Mouse (Mus musculus) hematopoietic stem cell, adult 5-6 weeks (primary cell): ENCODE results near the gene Siah2. TPM values are rescaled to one million over a fixed set of nuclear protein-coding genes. Genes with fewer than 3 reads are reported as not detected.

Experiments used
- ATAC-seq, 2 experiments: fragments of 125-278 bp in 1 of 2; replicated peaks in 1 of 2; 2 replicates each; pipeline ENCODE4 v1.8.0; 2016 to 2017; ENCODE audit warnings: inconsistent platforms in 2 of 2, mild to moderate bottlenecking in 2 of 2, moderate number of reproducible peaks in 2 of 2, low read depth in 1 of 2, moderate TSS enrichment in 1 of 2; ENCODE audit not compliant: low FRiP score in 2 of 2, poor library complexity in 2 of 2, severe bottlenecking in 2 of 2, insufficient read depth in 1 of 2, low TSS enrichment in 1 of 2
- total RNA-seq: library from RNA; stranded (forward); fragments of 172-1452, 232-1000 nt; gene quantifications from 2 replicates; pipeline ENCODE4 v1.2.3, GENCODE M21; 2017

The Siah2 gene
- total RNA-seq, 1 experiment from 2014 or later, result 16.0 TPM

- ATAC-seq, result no peak
These were observed 10.1 kb upstream of the Siah2 start for GRCm38 (mm10) chr3:58702329-58702728.

GRCm38 (mm10) chr3:58701441-58701840, 9.2 kb upstream of the Siah2 start:
- ATAC-seq, result no peak

DNA sequence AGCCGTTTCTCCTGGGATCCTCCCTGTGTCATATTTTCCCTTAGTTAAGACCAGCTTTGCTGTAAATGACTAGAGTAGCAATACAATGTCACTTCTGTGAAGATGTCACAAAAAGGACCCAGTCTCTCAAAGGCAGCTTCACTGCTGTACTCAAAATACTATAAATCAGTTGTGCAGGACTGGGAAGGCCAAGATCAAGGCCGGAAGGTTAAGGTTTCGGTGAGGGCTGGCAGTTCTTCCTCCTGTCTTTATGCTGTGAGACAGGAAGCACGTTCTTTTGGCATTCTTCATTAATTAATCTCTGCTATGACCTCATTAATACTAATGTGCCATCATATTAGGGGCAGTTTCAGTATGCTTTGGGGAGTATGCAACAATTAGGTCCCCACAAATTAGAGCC, 5.7 kb upstream of the Siah2 start:
- ATAC-seq, result no peak

GRCm38 (mm10) chr3:58696806-58697205, 4.6 kb upstream of the Siah2 start:
- no peak for ATAC-seq

- ATAC-seq, result no peak
These were observed 3.3 kb upstream of the Siah2 start for GRCm38 (mm10) chr3:58695507-58695906.

DNA sequence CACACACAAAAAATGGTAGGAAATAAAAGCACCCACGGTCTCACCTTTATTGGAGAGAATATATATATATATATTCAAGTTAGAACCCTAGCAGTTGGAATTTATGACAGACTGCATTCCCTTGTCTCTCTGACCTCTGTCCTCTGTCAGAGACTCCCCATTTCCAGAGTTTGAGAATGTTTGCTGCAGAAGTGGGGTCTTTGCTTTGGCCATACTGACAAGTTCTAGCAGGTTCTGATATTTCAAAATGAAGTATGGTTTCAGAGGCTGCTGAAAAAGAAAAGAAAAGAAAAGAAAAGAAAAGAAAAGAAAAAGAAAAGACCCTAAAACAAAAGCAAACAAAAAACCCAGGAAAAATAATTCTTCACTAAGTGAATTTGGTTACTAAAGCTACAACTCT, 2.8 kb upstream of the Siah2 start:
- no peak for ATAC-seq

DNA sequence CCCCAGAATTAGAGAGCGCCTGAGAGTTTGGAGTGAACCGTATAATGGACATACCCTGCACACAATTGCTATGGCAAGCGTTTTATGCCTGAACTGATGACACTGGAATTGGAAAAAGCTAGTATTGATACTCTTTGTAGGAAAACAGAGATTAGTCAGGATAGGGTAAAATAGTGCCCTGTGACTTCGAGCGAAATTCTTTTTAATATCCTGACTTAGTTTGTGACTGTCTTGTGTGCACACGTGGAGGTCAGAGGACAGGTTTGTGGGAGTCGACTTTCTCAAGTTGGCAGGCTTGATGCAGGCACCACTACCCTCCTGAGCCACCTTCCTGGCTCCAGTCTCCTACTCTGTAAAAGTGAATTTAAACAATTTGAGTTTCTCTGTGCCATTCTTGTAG, 1.1 kb upstream of the Siah2 start:
- ATAC-seq, result no peak

- 0 out of 4 replicates have a peak, but pooled peaks of 1 of the 2 experiments have one; percentile 1 for ATAC-seq
These were observed 743 bp downstream of the Siah2 start for GRCm38 (mm10) chr3:58691374-58691939.

DNA sequence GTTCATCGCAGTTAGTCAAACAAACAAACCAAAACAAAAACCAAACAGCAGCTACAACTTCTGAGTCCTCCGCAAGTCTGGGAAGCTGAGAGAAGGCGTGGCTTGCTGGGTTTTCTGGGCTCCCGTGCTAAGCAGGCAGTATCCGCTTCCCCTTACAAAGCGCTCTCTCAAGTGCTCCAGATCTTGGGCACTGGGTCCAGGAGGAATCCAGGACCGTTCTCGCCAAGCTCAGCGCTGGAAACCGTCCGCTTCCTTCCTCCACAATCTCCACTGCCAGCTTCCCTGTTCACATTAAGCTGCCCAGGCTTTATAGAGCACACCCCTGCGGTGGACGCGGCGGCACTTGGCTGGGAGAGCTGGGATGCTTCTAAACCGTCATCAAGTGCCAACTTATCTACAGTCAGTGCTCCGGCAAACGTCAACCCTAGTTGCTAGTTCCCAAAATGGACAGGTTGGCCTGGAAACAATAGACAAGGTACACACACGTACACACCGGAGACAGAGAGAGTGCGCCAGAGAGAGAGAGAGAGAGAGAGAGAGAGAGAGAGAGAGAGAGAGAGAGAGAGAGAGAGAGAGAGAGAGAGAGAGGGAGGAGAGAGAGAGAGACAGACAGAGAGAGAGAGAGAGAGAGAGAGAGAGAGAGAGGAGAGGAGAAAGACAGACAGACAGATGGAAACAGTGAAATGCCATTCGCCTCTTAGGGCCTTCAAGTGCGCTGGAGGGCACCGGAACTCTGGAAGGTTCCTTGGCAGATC, 1.4 kb downstream of the Siah2 start:
- peak; percentile 63 to 70 for ATAC-seq

GRCm38 (mm10) chr3:58689721-58690120, 2.5 kb downstream of the Siah2 start:
- no peak for ATAC-seq

GRCm38 (mm10) chr3:58689105-58689504, 3.1 kb downstream of the Siah2 start:
- ATAC-seq, result no peak

DNA sequence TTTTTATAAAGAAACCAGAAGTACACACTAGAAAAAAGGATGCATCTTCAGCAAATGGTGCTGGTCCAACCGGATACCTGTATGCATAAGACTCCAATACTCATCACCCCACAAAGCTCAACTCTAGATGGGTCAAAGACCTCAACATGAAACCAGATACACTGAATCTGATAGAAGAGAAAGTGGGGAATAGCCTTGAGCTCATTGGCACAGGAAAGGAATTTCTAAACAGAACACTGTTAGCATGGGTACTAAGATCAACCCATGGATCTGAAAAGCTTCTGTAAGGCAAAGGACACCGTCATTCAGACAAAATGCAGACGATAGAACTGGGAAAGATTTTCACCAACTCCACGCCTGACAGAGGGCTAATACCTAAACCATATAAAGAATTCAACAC, 3.6 kb downstream of the Siah2 start:
- no peak for ATAC-seq

- no peak for ATAC-seq
These were observed 5.3 kb downstream of the Siah2 start for GRCm38 (mm10) chr3:58686922-58687284.

DNA sequence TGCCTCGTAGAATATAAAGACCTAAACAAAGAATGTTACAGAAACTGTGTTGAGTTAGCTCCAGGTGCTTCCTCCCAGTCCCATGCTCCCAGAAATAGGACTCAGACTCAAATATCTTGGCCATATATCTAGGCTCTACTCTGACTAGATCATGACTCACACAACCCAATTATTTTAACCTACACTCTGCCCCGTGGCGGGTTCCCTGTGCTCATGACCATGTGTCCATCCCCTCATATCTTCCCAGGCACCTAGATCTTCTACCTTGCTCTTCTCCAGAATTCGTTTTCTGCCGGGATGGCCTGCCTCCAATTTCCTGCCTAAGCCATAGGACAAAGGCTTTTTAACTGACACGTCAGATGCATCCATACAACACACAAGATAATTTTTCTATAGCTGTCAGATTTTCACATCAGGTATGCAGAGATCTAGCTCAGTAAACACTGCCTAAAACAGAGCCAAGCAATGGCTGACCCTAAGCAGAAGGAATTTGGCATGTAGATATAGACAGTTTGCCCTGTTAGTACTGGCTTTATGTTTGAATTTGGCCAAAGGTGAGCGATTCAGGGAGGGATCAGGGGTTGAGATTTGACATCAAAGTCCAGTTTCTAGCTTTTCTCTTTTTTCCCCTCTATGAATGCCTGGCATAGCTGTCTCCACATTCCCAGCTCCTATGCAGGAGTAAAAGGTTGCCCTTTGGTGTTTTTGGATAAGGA, 5.8 kb downstream of the Siah2 start:
- ATAC-seq, result no peak

- no peak for ATAC-seq
These were observed 6.8 kb downstream of the Siah2 start for GRCm38 (mm10) chr3:58685396-58685795.

- no peak for ATAC-seq
These were observed 8.9 kb downstream of the Siah2 start for GRCm38 (mm10) chr3:58683346-58683745.

- no peak for ATAC-seq
These were observed 9.9 kb downstream of the Siah2 start for GRCm38 (mm10) chr3:58682336-58682735.

DNA sequence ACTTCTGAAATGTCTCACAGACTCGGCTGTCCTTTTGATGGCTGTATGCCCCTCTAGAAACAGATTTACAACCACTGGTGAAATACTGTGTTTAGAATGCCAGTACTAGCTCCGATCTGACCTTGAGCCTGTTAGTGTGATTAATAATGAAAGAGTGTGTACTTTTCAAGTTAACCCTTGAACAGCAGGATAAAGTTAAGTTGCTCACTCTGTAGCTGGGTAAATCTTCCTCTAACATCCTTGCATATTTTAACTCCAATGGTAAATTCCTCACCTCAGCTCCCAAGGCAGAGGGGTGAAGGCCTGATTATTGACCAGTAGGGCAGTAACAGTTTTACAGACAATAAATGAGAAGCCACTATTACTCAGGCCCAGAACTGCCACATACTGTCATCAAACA, 10.4 kb downstream of the Siah2 start:
- no peak for ATAC-seq
